Mouse (Mus musculus) heart, embryonic 14.5 days (tissue): Measurements from ENCODE around the gene Tbkbp1. TPM values are rescaled to one million over a fixed set of nuclear protein-coding genes. Genes with fewer than 3 reads are reported as not detected.

Experiments
- ATAC-seq: fragments of 200-750 bp; cut with Nextera tagmentation; 2 replicates; pipeline ENCODE4 v1.8.0; 2017; ENCODE audit warnings: low read depth, moderate TSS enrichment; ENCODE audit not compliant: insufficient number of reproducible peaks, insufficient read depth, low FRiP score
- H3K27ac ChIP-seq, 2 experiments: fragments of 200-500 bp in 1 of 2; fragments of 300-500 bp in 1 of 2; sonication (generic) in 1 of 2; replicated peaks in 1 of 2; 2 replicates each; pipeline ENCODE4 v1.5.1; 2012 to 2014; ENCODE audit warnings: low read depth in 2 of 2, low read length in 2 of 2, control low read depth in 1 of 2, mild to moderate bottlenecking in 1 of 2, mixed read lengths in 1 of 2; ENCODE audit not compliant: control insufficient read depth in 1 of 2, insufficient read depth in 1 of 2
- H3K27me3 ChIP-seq: fragments of 300-500 bp; sonication (generic); 2 replicates; pipeline ENCODE4 v1.6.1; 2014; ENCODE audit warnings: mild to moderate bottlenecking, low read length, control low read depth; ENCODE audit not compliant: control insufficient read depth, insufficient read depth
- H3K36me3 ChIP-seq: fragments of 300-500 bp; sonication (generic); 2 replicates; pipeline ENCODE4 v1.6.1; 2014; ENCODE audit warnings: mild to moderate bottlenecking, control low read depth, low read length, mixed read lengths; ENCODE audit not compliant: control insufficient read depth, insufficient read depth
- H3K4me1 ChIP-seq, 2 experiments: fragments of 200-500 bp in 1 of 2; fragments of 300-500 bp in 1 of 2; sonication (generic) in 1 of 2; 2 replicates each; pipeline ENCODE4 v1.6.1; 2012 to 2014; ENCODE audit warnings: low read length in 2 of 2, control low read depth in 1 of 2, mixed read lengths in 1 of 2; ENCODE audit not compliant: control insufficient read depth in 2 of 2, insufficient read depth in 2 of 2
- H3K4me2 ChIP-seq: fragments of 300-500 bp; sonication (generic); 2 replicates; pipeline ENCODE4 v1.6.1; 2014; ENCODE audit warnings: mild to moderate bottlenecking, low read length
- H3K4me3 ChIP-seq, 2 experiments: fragments of 200-500 bp in 1 of 2; fragments of 300-500 bp in 1 of 2; sonication (generic) in 1 of 2; 2 replicates each; pipeline ENCODE4 v1.5.1; 2012 to 2014; ENCODE audit warnings: low read length in 2 of 2, mild to moderate bottlenecking in 2 of 2, control low read depth in 1 of 2, low read depth in 1 of 2, moderate library complexity in 1 of 2; ENCODE audit not compliant: control insufficient read depth in 1 of 2, insufficient read depth in 1 of 2
- H3K9ac ChIP-seq: fragments of 300-500 bp; sonication (generic); 2 replicates; pipeline ENCODE4 v1.6.1; 2014; ENCODE audit warnings: mild to moderate bottlenecking, low read length
- H3K9me3 ChIP-seq: fragments of 300-500 bp; sonication (generic); 2 replicates; pipeline ENCODE4 v1.6.1; 2016; ENCODE audit warnings: low read length, control low read depth; ENCODE audit not compliant: control insufficient read depth
- whole genome bisulfite sequencing: fragments of 180-500 bp; shearing (Covaris S2); extraction: QIAGEN DNeasy Blood & Tissue Kit; methylation state at CpG from one replicate; pipeline ENCODE4 v1.1.7; 2014; 5-methylcytosine and 5-hydroxymethylcytosine counted together
- polyA plus RNA-seq: library from polyadenylated mRNA; unstranded; fragments of >200 nt; fragmentation: Nextera tagmentation; extraction: Ambion mirVana; gene quantifications from 2 replicates; pipeline ENCODE4 v1.2.1, GENCODE M21; 2014

Tbkbp1 gene
- polyA plus RNA-seq, result 7.1 and 7.3 TPM in 2 replicates

- Histone ChIP-seq H3K4me2 (peak within 1 kb of the TSS; percentile 95), H3K27me3 (no peaks in the 10 kb centered on the region), H3K4me1 (peaks cover 19 to 27% of the 10 kb centered on the region in 2 experiments), H3K36me3 (peaks cover 12% of the 10 kb centered on the region), H3K27ac (peak within 1 kb of the TSS; percentile 79 to 88), H3K4me3 (peak within 1 kb of the TSS; percentile 48 to 75), H3K9ac (peak within 1 kb of the TSS; percentile 80), H3K9me3 (no peaks in the 10 kb centered on the region)
- no peak for ATAC-seq
- WGBS, result under 1% methylated on average over 30 of the region's 64 CpGs
Observed at GRCm38 (mm10) chr11:97151343-97151801, at the start of gene Tbkbp1. TSS of gene Tbkbp1 (minus strand) at chr11:97151495.

DNA sequence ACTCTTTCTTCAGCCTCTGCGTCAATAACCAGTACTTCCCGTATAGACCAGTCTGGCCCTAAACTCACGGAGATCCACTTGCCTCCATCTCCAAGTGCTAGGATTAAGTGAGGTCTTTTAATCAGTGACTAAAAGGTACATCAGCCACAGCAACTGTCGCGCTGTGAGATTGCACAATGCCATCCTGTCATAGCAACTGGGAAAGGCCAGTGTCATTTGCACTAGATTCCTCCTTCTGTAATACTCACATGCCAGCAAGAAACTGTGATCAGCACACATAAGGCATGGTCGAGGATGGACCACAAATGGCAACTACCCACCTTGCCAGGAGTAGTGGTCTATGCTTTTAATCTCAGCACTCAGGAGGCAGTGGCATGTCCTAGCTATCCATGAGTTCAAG, 48.2 kb upstream of the Tbkbp1 start:
- 84% methylated on average over 6 of the region's 6 CpGs for WGBS
- ATAC-seq, result no peak

GRCm38 (mm10) chr11:97198601-97199000, 47.3 kb upstream of the Tbkbp1 start:
- 20% methylated on average over 5 of the region's 5 CpGs for WGBS
- ATAC-seq, result no peak

More for the DNA sequence above, 48.2 kb upstream of the Tbkbp1 start:
- Histone ChIP-seq H3K27me3 (no peaks in the 10 kb centered on the region), H3K4me3 (no peak overlapping the region), H3K4me2 (no peak overlapping the region), H3K27ac (no peak overlapping the region), H3K4me1 (peaks cover 0 to 2% of the 10 kb centered on the region in 2 experiments; a peak in 1 of 4 replicates), H3K9ac (no peak overlapping the region), H3K36me3 (no peaks in the 10 kb centered on the region), H3K9me3 (peaks cover 2% of the 10 kb centered on the region; the same call in 1 of the 2 replicates)

GRCm38 (mm10) chr11:97197021-97197420, 45.7 kb upstream of the Tbkbp1 start:
- Histone ChIP-seq H3K4me1 (peaks cover 0 to 2% of the 10 kb centered on the region in 2 experiments; a peak in 1 of 4 replicates), H3K36me3 (no peaks in the 10 kb centered on the region), H3K9me3 (peaks cover 2% of the 10 kb centered on the region; the same call in 1 of the 2 replicates), H3K9ac (no peak overlapping the region), H3K4me3 (no peak overlapping the region), H3K4me2 (no peak overlapping the region), H3K27ac (no peak overlapping the region), H3K27me3 (no peaks in the 10 kb centered on the region)
- no peak for ATAC-seq
- WGBS, result 78% methylated on average over 8 of the region's 8 CpGs

More at GRCm38 (mm10) chr11:97198601-97199000, 47.3 kb upstream of the Tbkbp1 start:
- Histone ChIP-seq H3K27ac (no peak overlapping the region), H3K4me3 (no peak overlapping the region), H3K9me3 (peaks cover 2% of the 10 kb centered on the region; the same call in 1 of the 2 replicates), H3K27me3 (no peaks in the 10 kb centered on the region), H3K4me1 (peaks cover 0 to 2% of the 10 kb centered on the region in 2 experiments; a peak in 1 of 4 replicates), H3K36me3 (no peaks in the 10 kb centered on the region), H3K9ac (no peak overlapping the region), H3K4me2 (no peak overlapping the region)

DNA sequence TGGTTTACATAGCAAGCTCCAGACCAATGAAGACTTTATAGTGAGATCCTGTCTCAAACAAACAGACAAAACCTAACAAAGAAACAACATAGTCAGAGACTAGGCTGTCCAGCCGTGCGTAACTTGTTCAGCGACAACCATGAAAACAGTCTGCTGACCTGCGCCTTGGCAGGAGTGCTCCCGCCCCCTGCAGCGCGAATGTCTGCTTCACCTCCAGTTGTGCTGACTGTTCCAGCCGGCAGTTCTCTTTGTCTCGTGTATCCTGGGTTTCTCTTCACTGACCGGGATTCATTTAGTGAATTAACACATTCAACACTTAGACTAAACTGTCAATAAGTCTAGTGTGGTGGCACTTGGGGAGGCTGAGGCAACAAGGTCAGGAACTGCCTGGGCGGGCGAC, 45.2 kb upstream of the Tbkbp1 start:
- H3K27me3 ChIP-seq, result no peaks in the 10 kb centered on the region
- no peak overlapping the region for H3K4me2 ChIP-seq
- H3K9ac ChIP-seq, result no peak overlapping the region
- H3K4me1 ChIP-seq, result peaks cover 0 to 2% of the 10 kb centered on the region in 2 experiments; a peak in 1 of 4 replicates
- no peaks in the 10 kb centered on the region for H3K36me3 ChIP-seq
- no peak overlapping the region for H3K4me3 ChIP-seq
- no peak overlapping the region for H3K27ac ChIP-seq
- H3K9me3 ChIP-seq, result peaks cover 2% of the 10 kb centered on the region; the same call in 1 of the 2 replicates
- whole genome bisulfite sequencing, result 70% methylated on average over 12 of the region's 12 CpGs
- ATAC-seq, result no peak

DNA sequence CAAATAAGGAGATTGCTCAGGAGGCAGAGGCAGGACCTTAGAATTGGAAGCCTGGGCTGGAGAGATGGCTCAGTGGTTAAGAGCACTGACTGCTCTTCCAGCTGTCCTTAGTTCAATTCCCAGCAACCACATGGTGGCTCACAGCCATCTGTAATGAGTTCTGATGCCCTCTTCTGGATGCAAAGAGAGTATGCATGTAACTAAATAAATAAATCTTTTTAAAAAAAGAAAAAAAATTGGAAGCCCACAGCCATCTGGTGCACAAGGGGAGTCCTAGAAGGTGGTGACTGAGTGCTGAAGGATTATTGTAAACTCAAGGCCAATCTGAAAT, 41.3 kb upstream of the Tbkbp1 start:
- no peak overlapping the region for H3K4me2 ChIP-seq

GRCm38 (mm10) chr11:97191915-97192620, 40.8 kb upstream of the Tbkbp1 start:
- Histone ChIP-seq H3K4me1 (peaks cover 0 to 8% of the 10 kb centered on the region in 2 experiments; a peak in 3 of 4 replicates), H3K36me3 (no peaks in the 10 kb centered on the region), H3K27ac (no peak overlapping the region), H3K9me3 (no peaks in the 10 kb centered on the region), H3K9ac (no peak overlapping the region), H3K4me3 (no peak overlapping the region), H3K27me3 (no peaks in the 10 kb centered on the region), H3K4me2 (no peak overlapping the region)
- 63% methylated on average over 6 of the region's 6 CpGs for WGBS
- no peak for ATAC-seq

More for the DNA sequence above, 41.3 kb upstream of the Tbkbp1 start:
- Histone ChIP-seq H3K9ac (no peak overlapping the region), H3K27me3 (no peaks in the 10 kb centered on the region), H3K36me3 (no peaks in the 10 kb centered on the region), H3K4me3 (no peak overlapping the region), H3K4me1 (peaks cover 0 to 8% of the 10 kb centered on the region in 2 experiments; a peak in 3 of 4 replicates), H3K9me3 (no peaks in the 10 kb centered on the region), H3K27ac (no peak overlapping the region)
- ATAC-seq, result no peak
